Mouse (Mus musculus) adrenal gland, adult 8-10 months (tissue): ENCODE results near the gene Dnm3. TPM values are rescaled to one million over a fixed set of nuclear protein-coding genes. Genes with fewer than 3 reads are reported as not detected.

Source experiments
- DNase-seq: peaks from one replicate; pipeline ENCODE4 v3.0.0; 2022
- total RNA-seq, 4 experiments: library from RNA; stranded (reverse); gene quantifications; 2 replicates each; pipeline ENCODE4 v1.2.4; 2022

The Dnm3 gene
- total RNA-seq, 4 experiments from 2014 or later: 13.8 to 48.5 (median 27.9) TPM

DNA sequence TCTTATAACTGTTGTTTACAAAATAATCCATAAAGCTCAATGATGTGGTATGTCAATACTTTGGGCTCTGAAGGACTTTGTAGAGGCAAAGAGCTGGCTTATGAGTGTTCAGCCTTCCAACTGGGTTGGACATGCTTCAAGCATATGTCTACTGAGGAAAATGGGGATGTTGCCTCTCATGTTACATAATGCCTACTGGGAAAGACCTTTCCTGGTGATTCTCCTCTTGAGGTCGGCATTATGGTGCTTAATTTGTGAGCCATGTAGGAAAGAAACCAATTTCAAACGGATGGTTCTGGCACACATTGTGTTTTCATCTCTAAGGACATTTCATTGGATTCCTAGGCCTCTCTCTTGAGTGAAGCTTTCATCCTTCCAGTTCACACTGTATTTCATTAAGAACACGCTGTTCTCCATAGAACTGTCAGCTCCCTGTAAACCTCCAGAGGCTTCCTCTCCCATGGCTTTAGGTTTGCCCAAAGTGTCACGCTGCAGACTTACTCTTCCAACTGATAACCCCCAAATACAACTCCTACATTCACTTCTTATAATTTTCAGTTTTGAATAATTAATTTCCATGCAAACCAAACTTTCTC lies 370.7 kb downstream of the Dnm3 start:
- no peak for DNase-seq

GRCm38 (mm10) chr1:162100961-162101830 lies 376.6 kb downstream of the Dnm3 start:
- no peak for DNase-seq

DNA sequence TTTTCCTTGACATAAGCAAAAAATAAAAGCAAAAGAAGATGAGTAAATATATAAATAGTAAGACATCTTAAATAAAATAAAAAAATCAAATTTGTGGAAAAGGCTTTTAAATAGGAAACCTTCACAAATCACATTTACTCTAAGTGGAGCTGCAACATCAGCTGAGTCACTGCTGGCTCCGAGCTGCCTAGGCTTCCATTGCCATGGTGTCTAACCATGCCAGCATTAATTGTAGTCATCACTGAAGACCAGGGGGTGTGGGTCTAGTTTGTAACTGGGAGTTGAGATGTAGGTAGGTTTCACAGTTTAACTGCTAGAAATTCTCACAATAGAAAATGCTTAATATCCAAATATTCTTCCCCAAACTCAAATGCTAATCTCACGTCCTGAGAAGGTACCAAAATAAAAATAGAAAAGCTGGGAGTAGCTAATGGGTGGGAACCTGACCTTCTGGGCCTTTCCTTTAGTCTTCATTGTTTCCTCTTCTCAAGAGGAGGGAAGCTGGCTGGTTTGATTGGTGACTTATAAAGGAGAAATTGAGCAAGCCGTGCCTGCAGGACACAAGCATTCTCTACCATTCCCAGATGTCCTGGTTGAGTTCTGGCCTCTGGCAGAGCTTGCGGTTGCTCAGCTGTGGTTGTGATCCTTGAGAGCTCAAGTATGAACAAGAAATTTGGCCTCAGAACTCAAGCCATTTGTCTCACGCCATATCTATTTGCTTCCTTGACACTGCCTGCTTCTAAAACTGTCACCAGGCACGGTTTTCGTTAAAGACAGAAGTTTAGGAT lies 377.6 kb downstream of the Dnm3 start:
- DNase-seq: no peak

DNA sequence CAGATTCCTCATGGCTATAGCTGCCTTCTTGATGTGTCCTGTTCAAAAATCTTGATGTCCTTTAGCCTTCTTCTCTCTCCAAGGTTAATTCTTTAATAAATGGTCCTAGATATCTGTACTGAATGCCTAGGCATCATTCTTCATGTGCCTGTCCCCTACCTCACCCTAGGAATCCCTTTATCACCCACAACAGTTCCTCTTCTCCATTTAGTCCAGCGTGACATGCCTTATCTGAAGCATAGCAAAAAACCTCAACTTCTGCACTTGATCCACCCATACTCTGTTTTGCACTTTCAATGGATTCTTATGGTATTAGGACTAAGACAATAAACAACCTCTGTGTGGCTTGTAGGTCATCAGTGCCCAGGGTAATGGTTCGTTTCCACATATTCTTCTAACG lies 378.6 kb downstream of the Dnm3 start:
- no peak for DNase-seq

GRCm38 (mm10) chr1:162094523-162095272 lies 383.1 kb downstream of the Dnm3 start:
- DNase-seq: no peak

DNA sequence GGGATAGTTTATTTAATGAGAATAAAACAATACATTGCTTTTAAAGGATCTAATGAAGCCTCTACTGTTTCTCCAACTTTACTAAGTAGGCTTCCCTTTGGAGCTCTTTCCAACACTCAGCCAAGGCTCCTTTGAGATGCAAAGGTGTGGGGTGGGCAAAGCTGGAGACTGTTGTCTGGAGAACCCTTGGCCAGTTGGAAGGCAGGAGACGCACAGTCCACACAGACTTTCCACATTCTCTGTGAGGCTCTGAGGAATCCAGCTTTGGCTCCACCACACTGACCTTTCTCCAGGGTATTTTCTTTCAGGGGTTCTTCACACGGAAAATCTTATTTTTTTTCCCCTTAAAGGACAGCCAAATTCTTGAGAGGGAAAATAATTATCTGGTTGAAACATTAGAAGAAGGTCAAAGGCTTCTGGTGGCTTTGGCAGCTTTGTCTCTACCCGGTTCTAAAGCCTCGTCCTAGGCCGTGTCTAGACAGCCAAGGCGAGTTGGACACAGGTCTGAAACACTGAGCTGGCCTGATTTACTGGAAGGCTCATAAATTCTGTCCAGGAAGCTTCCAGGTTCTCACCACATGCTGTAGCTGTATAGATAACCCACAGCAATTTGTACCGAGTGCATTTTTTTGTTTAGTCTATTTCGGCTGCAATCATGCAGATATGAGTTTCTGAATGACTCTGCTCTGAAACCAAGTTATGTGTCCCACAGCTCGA lies 383.9 kb downstream of the Dnm3 start:
- DNase-seq: no peak

GRCm38 (mm10) chr1:162092899-162093659 lies 384.8 kb downstream of the Dnm3 start:
- no peak for DNase-seq

DNA sequence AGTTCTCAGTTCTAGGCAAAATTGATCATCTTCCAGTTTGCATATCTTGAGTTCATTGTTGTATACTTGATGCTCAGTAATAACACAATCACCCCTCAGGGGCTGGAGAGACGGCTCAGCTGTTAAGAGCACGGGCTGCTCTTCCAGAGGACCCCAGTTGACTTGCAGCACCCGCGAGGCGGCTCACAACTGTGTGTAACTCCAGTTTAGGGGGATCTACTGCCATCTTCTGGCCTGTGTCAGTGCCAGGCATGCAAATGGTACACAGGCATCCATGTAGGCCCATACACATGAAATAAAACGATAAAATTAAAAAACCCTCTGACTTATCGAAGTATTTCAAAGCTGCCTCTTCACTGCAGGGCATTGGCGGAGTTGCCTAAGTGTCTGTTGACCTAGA lies 385.4 kb downstream of the Dnm3 start:
- no peak for DNase-seq

GRCm38 (mm10) chr1:162083886-162084478 lies 393.9 kb downstream of the Dnm3 start:
- no peak for DNase-seq

- no peak for DNase-seq
These were observed 394.5 kb downstream of the Dnm3 start for GRCm38 (mm10) chr1:162083354-162083753.

DNA sequence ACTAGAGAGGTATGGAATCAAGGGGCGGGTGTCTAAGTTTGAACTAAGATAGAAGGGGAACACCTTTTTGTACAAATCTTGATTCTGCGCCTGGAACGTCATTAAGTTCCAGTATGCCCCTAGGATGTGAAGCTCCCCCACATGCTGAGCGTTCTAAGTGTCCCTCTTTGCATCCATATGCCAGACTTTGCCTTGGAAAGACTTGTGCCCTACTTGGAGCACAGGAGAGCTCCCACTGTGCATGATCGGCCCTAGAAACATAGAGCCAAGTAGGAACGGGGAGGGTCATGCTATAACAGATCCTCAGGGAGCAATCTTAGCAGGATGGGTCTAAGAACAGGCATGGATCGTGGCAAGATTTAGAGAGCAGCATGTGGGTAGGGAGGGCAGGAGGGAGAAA lies 395.1 kb downstream of the Dnm3 start:
- DNase-seq: no peak

- DNase-seq: no peak
These were observed 396.0 kb downstream of the Dnm3 start for GRCm38 (mm10) chr1:162081693-162082372.

DNA sequence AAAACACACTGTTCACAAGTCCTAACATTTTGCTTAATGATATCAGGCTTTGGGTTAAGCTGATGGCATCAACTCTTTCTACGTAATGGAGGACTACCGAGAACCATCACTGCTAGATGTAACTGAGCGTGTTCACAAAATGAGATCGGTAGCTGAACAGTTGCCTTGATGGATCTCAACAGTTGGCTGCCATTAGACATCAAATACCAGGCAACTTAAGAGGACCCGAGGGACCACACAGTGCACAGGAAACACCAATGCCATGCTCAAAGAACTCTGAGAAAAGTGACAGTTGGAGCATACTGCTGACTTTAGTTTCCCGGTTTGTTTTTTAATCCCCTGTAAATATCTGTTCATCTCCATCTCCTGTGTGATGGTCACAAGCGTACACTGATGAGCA lies 397.8 kb downstream of the Dnm3 start:
- no peak for DNase-seq

- no peak for DNase-seq
These were observed 400.4 kb downstream of the Dnm3 start for GRCm38 (mm10) chr1:162077454-162077853.

DNA sequence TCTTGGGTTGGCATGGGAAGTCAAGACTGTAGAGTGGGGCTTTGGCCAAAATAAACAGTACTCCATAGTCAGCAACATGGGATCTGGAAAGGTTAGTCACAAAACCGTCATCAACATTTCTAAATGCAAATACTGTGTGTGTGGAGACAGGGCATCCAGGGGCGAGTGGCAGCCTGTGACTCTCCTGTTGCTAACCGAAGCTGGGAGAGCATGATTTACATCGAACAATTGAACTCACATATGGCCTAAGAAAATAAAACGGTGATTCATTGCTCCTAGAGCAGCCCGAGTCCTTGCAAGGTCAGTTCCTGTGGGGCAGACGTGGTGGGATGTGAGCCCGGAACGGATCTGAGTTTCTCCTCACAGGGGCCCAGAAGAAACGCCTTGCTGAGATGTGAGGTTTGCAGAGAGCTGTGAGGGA lies 401.2 kb downstream of the Dnm3 start:
- no peak for DNase-seq

DNA sequence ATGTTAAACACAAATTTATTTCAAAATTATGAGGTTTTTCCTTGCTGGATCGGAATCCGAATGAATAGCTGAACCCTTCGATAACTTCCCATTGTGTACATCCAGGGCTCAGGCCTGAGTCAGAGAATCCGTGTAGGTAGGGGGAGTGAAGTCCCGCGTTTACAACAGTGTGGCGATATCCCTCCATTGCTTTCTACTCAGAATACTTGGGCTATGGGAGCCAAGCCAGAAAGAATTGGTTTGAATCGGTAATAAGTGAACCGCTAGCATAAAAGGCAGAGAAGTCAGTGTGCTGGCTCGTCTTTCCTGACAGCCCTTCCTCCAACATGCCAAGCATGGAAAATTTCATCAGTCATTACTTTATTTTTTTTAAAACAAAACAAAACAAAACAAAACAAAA lies 402.0 kb downstream of the Dnm3 start:
- no peak for DNase-seq

DNA sequence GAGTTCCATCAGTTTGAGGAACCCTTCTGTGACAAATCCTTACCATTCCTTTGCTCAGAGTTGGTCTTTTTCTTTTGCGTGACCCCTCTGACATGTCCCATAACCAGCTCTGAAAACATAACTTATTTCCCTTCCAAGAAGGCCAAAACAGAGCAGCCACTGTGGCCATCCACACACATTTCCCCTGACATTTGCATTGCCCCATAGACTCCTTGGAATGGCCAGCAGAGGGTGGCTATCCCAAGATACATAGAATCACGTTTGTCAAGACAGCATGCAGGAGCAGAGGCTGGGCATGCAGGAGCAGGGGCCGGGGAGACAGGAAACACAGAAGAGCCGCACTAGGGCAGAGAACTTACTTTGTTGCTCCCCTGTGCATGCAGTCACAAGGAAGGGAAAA lies 402.4 kb downstream of the Dnm3 start:
- DNase-seq: no peak

- DNase-seq: no peak
These were observed 403.0 kb downstream of the Dnm3 start for GRCm38 (mm10) chr1:162074626-162075410.

DNA sequence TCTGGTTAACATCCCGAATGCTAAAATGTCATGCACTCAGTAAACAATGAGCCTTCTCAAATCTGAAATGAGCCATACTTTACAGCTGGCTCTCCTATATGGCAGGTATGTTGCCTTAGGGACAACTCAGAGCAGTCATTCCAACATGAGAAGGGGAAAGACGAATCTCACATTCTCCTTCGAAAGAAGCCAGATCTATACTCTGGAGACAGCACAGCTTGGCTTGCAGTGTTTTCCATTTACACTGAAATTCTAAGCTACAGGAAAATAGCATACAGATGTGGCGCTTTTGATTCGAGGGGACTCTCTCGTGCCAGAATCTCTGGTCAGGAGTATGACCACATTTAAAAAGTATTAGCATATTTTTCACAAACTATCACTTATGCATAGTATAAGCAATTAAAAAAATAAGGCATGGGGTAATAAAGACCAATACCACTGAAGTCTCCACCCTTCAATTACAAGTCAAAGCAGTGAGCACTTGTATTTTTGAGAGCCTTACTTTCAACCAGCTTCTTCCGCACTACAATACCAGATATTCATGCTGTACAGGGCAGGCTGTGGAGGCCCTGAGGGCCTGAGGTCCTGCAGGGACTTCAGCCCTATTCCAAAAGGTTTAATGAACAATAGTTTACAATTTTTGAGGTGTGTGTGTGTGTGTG lies 404.8 kb downstream of the Dnm3 start:
- DNase-seq: no peak
